Comparison of ENCODE assay signal across 7 mouse cellular contexts in the genomic region with DNA sequence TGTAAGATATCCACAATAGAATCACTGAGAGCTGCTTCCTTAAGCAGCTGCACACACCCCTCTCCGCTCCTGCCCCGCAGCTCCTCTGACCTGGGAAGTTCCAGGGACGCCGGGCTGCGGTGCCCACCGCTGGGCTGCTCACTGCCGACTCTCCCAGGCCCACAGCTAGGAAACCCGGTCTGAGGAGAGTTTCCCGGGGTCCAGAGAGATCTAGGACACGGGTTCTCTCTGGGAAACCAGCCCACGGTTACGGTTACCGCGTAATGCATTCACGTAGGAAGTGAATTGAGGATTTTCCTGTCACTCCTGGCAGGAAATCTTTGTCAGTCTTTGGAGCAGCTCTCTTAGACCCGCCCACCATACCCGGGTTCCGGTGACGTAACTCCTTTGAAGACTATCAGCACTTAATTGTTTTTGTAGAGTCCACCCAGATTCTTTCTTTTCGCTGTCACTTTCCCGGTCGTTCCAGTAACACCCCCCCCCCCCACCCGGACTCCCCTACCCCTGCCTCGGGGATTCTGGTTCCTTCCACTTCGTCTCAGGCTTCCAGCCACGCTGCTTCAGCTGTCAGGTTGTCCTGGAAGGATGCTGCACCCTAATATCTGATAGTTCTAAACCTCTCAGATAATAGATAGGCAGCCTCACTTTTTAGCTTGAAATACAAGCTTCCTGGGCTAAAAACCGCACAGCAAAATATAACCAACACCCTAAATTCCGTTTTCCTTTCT. TPM values are rescaled to one million over a fixed set of nuclear protein-coding genes. Genes with fewer than 3 reads are reported as not detected.
DNase-seq lines count a peak whose midpoint lies in the region; ATAC-seq lines count a peak whose summit lies in the region.

No protein-coding gene starts in this region.

- 0 out of 2 replicates have a peak, but pooled peaks cover 5% of the 10 kb centered on the region for H3K36me3 ChIP-seq in intestine, embryonic 15.5 days

- H3K9ac ChIP-seq in intestine, embryonic 15.5 days: peak overlapping the region; percentile 70

- H3K9me3 ChIP-seq in intestine, embryonic 15.5 days: no peaks in the 10 kb centered on the region

- H3K4me2 ChIP-seq in intestine, embryonic 15.5 days (replicated peaks): peak overlapping the region; percentile 52

- H3K4me1 ChIP-seq in intestine, embryonic 15.5 days (replicated peaks): no peaks in the 10 kb centered on the region

- peak; percentile 99 for ATAC-seq in intestine, embryonic 15.5 days
- peak; percentile 98 for ATAC-seq in megakaryocyte-erythroid progenitor cell, adult 5-6 weeks (replicated peaks; ENCODE audit: low FRiP score, low TSS enrichment, poor library complexity, severe bottlenecking)

- intact Hi-C loops in left cerebral cortex, postnatal 14 days (cut with DNase I): loop anchor here (5.0 kb wide), 1 partner anchor 80 kb away; no protein-coding TSS in a partner anchor

- 1% methylated on average over 28 of the region's 28 CpGs for WGBS in intestine, embryonic 15.5 days

- H3K27me3 ChIP-seq in intestine, embryonic 15.5 days (replicated peaks): no peaks in the 10 kb centered on the region

- peak; percentile 79 for DNase-seq in adrenal gland, postnatal 10 days
- peak; percentile 91 for DNase-seq in embryo, embryonic 11 days
- DNase-seq in gastrocnemius, postnatal 4 days (ENCODE audit: low spot score in 2 of 2): peak; percentile 18 to 55
- peak; percentile 57 to 70 for DNase-seq in left cerebral cortex, postnatal 14 days (ENCODE audit: low spot score in 2 of 2)
- peak; percentile 62 for DNase-seq in right cerebral cortex, postnatal 4 days

- peak overlapping the region; percentile 88 for H3K27ac ChIP-seq in intestine, embryonic 15.5 days

- peak overlapping the region; percentile 65 for H3K4me3 ChIP-seq in intestine, embryonic 15.5 days (replicated peaks)

RNA-seq across cellular contexts. Expression of a gene that starts 49.3 kb away (rescaled TPM):
- total RNA-seq in adrenal gland, postnatal 10 days (2021): 10 to 100 TPM; 10.1 to 20.0 TPM
- total RNA-seq in gastrocnemius, postnatal 4 days (2021): 10 to 100 TPM in 1 of 2 experiments, 1 to 10 TPM in 1; 9.8 to 12.4 TPM
- 14.0 and 15.0 TPM in 2 replicates for polyA plus RNA-seq in intestine, embryonic 15.5 days (2015; fragmentation: Nextera tagmentation; extraction: Ambion mirVana)
- 10 to 100 TPM; 16.9 to 17.2 TPM for total RNA-seq in left cerebral cortex, postnatal 14 days (2021)
- total RNA-seq in megakaryocyte-erythroid progenitor cell, adult 5-6 weeks (2014; fragmentation: Nextera tagmentation): 4.5 and 5.9 TPM in 2 replicates
- total RNA-seq in megakaryocyte-erythroid progenitor cell, adult 5-6 weeks (2017): 3.2 and 16.7 TPM in 2 replicates

Comparison
In these comparisons a context has a peak if more than half of its experiments do, and no peak if none do; other contexts are left out.
1. Peak in every context shown above with its lines: DNase-seq, ATAC-seq, H3K4me3 ChIP-seq and H3K27ac ChIP-seq.
2. DNase-seq: peak in every context shown above with its lines; median percentile 91 in embryo, embryonic 11 days; 79 in adrenal gland, postnatal 10 days; 64 in left cerebral cortex, postnatal 14 days; 62 in right cerebral cortex, postnatal 4 days; 36 in gastrocnemius, postnatal 4 days.